Mouse (Mus musculus) urinary bladder, postnatal 36 days (tissue): Measurements from ENCODE around the gene Phpt1.
"Not testable (repeated sequence)": the region's sequence is repeated elsewhere in the genome, so short reads cannot be mapped to it uniquely, and the experiment has no call there.

Experiments
- DNase-seq, 2 experiments: peaks; one replicate each; pipeline ENCODE4 v3.0.0; 2022; ENCODE audit warnings: low spot score in 2 of 2, mixed read lengths in 1 of 2

Gene Phpt1

DNA sequence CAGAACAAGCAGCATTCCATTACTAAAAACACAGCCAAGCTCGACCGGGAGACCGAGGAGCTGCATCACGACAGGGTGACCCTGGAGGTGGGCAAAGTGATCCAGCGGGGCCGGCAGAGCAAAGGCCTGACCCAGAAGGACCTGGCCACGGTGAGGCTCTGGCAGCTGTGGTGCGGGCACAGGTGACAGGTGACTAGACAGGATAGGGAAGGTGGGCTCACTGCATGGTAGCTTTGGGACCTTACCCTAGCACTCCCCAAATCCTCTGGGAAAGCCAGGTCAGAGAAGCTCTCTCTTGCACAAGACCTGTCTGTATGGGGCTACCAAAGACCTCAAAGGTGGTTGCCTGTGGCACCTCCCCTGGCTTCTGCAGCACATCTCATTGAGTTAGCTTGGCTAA lies 14.5 kb downstream of the Phpt1 start:
- DNase-seq: no peak

- DNase-seq: no peak
Measured at GRCm38 (mm10) chr2:25558774-25559173, 16.2 kb downstream of the Phpt1 start.

DNA sequence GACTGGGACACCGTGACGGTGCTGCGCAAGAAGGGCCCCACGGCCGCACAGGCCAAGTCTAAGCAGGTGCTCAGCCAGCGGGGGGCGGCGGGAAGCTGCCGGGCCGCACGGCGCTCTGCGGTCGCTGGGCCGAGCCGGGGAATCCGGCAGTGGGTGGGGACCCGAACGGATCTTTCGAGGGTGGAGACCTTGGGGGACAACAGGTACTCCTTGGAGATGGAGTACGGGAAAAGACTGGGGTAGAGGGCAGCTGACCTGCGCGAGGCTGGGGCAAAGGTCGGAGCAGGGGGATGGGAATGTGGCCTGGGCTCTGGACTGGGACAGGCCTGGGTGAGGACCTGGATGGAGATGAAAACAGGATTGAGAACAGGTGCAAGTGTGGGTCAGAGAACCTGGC lies 17.1 kb downstream of the Phpt1 start:
- DNase-seq: no peak

DNA sequence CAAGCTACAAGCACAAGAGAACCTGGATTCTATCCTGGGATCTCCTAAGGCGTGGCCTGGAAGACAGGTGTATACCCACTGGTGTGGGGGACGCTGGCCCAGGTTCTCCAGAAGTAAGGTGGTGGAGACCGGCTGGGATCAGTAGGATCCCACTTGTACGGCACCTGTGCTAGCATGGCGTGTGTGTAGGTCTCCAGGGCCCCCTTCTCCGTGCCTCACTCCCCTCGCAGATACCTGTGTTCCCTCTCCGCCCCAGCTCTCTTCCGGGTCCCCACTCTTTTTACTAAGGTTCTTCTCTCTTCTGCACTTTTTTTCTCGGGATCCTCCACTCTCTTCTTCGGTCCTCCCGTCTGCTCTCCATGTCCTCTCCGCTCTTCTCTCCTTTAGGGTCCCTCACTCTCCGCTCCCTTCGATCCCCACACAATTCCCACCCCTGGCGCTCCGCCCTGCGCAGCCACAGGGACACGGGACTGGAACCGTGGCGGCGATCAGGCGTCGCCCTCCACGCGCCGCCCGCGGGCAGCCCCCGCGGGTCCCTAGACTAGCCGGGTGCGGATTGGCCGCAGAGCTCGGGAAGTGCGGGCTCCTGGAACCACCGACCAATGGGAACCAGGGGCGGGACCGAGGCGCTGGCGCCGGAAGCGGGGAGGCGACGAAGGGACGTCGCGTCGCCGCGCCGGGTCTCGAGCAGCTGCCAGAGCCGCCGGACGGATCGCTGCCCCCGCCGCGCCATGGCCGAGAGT lies 17.6 kb downstream of the Phpt1 start, which contains the start of gene Edf1:
Gene Edf1 (plus strand): TSS at position 627 of the 743 bp plus-strand sequence.
- DNase-seq: peak; percentile 90 to 94

DNA sequence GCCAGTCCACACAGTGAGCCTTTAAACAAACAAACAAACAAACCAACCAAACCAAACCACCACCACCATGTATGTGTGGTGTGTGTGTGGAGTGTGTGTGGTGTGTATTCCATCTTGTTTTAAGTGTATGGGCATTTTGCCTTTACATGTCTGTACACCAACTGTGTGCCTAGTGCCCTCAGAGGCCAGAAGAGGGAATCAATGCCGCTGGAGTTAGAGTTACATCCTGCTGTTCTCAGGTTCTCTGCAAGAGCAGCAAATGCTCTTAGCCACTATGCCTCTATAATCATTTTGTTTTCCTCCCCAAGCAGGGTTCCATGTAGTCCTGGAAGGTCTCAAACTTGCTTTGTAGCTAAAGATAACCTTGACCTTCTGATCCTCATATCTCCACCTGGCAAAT lies 18.7 kb downstream of the Phpt1 start:
- DNase-seq: no peak

GRCm38 (mm10) chr2:25555479-25555878 lies 19.5 kb downstream of the Phpt1 start:
- not testable (repeated sequence) for DNase-seq

DNA sequence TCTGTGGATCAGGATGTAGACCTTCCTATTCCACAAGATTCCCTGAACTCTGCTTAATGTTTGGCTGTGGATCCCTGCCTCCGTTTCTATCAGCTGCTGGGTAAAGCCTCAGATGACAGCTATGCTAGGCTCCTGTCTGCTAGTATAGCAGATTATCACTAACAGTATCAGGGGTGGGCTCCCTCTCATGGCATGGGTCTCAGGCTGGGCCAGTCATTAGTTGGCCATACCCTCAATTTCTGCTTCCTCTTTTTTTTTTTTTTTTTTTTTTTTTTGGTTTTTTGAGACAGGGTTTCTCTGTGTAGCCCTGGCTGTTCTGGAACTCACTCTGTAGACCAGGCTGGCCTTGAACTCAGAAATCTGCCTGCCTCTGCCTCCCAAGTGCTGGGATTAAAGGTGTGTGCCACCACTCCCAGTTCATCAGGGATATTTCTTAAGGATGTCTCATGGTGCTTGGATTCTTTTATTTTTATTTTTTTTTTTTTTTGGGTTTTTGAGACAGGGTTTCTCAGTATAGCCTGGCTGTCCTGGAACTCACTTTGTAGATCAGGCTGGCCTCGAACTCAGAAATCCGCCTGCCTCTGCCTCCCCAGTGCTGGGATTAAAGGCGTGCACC lies 21.7 kb downstream of the Phpt1 start:
- DNase-seq: not testable (repeated sequence)

DNA sequence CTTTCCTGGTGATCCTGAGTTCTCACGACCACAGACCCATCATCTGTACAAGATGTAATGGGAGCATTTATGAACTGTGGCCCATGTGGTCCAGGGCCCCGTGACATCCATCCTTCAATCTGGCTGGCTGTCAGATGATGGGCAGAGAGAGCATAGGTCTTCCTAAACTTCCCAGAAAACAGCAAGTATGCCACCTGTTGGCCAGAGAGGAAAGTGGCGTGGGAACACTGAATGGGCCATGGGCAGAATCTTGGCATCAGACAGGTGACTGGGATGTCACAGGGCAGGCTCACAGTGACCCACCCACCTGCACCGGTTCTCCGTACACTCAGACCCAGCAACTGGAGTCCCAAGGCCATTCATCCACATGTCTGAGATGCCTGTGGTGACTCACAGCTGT lies 23.8 kb downstream of the Phpt1 start:
- no peak for DNase-seq

GRCm38 (mm10) chr2:25549021-25549991 lies 25.7 kb downstream of the Phpt1 start:
- DNase-seq: no peak

DNA sequence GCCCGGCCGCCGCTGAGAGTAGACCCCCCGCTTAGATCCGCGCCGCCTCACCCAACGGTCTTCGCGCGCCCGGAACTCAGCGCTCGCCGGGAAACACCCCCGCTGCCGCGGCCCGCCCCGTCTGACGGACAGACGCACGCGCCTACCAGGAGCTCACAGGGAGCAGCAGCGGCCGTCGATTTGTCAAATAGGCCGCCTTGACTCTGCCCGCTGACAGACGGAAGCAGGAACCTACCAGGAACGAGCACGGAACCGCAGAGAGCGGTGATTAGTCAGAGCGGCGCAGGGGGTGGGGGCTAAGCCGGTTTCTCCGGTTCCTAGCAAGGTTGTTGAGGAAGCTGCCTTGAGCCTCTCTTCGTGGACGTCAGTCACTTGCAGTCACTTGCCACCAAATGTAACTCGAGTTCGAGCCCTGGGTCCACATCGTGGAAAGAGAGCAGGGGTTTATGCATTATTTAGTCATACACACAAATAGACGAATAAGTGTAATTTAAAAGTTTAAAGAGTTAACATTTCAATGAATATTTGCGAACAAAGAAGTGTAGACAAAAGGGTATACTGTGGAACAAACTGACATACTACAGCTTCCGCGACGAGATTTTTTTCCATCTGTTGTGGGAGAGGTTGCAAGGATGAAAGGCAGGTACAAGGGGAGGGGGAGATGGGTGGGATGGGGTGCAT lies 28.1 kb downstream of the Phpt1 start, which contains the start of gene Traf2:
Gene Traf2 (minus strand): TSS at position 130 of the 681 bp plus-strand sequence.
- peak; percentile 99 for DNase-seq

DNA sequence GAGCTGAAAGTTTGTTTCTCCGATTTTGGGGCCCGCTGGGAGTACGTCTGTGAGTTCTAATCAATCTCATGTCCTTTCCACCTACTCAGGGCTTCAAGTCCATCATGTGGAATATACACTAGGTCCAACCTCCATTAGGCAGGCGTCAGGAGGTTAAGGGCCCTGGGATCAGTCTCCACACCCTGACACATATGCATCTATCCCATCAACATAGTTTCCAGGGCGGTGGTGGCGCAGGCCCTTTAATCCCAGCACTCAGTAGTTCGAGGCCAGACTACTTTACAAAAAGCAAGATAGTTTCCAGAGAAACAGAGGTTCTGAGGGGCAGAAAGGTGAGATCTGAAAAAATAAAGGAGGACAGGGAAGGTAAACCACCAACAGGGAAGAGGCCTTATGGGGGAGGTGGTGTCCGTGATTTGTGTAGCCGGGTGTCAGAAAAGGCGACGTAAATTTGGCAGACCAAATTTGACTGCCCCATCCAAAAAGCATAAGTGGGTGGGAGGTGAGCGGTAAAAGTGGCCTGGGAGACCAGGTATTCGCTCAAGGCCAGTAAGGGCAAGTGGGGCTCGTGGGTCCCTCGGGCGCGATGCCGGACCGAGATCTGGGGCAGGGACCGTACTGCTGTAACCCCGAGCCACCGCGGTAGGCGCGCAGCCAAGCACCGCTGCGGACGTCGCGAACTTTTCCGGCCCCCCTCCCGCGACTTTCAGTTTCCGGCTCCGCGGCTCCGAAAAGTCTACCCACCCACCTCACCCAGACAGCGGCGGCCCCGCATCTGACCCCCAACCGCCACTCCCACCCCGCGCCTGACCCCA lies 28.8 kb downstream of the Phpt1 start:
- DNase-seq: no peak

DNA sequence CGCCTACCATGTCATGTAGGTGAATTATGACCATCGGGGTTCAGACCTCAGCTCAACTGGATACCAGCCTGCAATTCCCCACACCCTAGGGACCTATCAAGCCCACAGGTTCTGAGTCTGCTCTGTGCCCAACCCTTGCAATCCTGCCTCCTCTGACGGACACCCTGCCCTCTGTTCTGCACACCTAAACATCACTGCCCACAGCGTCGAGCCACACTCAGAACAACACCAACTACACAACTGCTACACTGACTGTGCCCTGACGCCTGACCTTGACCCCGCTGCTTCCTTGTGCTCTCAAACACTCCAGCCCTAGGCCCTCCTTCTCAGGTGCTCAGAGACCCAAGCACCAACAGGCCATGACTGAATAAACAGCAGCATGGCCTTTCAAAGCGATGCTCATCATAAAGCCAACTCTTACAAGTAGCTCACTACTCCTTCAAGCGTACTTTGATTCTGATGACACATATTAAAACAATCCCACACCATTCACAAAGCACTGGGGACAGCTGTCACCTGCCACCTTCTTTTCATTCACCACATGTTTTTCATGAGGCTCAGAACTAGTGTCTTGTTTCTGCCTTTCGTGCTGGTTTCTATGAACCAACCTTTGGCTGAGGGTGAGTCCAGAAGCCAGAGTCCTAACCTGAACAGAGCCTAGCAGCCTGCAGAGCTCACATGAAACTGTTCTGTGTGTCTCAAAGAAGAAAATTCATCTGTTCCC lies 33.2 kb downstream of the Phpt1 start:
- DNase-seq: no peak

DNA sequence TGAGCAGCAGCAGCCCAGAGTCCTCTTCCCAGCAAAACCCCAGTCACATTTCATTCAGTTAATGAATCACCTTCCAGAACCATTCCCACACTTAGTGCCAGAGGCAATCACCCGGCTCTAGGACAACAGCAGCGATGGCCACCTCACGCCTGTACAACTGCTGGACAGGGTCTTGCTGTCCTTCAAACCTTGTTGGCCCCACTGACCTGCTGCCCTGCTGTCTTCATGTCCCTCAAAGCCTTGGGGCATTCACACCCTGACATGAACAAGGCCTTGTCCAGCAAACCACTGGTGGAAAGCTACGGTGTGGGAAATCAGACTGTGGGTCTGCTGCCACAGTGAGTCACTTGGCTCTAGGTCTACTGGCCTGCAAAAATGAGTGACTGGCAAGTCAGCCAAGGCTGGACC lies 34.5 kb downstream of the Phpt1 start:
- no peak for DNase-seq

DNA sequence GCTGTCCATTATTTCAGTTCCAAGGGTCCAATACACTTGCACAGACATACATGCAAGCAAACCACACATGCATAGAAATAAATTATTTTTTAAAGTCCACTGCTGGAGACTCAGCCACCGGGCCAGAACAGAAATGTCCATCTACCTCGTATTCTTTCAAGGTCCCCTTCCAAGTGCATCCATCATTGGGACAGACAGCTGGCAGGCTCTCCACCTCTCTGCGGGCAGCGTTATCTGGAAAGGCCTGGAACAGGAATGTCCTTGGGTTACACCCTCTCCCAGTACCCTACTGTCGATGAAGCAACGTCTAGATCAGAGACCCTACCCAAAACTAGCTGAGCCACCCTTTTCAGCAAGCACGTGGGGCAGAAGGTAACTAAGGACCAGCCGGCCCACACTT lies 38.5 kb downstream of the Phpt1 start:
- no peak for DNase-seq

- DNase-seq: no peak
Measured at GRCm38 (mm10) chr2:25534866-25535182, 40.2 kb downstream of the Phpt1 start.

DNA sequence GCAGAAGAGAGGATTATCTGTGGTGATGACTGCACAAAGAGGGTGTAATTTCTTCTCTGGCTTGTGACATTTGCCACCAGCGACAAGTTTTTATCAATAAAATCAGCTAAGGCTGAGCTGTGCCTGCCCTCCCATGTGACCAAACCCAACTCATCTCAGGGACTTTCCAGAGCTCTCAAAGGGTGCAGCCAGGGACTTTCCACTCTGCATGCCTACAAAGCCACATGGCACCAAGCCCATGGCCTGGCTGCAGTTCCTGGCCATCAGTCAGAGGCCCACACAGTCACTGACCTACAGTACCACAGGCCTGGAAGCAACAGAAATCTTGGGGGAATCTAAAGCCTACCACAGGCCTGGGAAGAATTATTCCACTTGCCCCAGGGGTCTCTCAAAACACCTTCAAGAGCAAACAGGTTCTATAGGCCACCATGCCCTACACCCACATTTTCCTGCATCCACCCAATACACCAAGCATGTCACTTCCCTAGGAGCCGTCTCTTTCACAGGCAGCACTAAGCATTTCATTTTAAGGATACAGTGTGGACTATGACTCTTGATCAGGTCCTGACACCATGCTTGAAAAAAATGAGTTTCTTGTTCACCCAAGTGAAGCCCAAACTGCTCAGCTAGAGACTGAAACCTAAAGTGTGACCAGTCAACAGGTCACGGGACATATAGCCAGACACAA lies 40.7 kb downstream of the Phpt1 start:
- DNase-seq: peak; percentile 26 to 75

GRCm38 (mm10) chr2:25533707-25534106 lies 41.3 kb downstream of the Phpt1 start:
- no peak for DNase-seq

DNA sequence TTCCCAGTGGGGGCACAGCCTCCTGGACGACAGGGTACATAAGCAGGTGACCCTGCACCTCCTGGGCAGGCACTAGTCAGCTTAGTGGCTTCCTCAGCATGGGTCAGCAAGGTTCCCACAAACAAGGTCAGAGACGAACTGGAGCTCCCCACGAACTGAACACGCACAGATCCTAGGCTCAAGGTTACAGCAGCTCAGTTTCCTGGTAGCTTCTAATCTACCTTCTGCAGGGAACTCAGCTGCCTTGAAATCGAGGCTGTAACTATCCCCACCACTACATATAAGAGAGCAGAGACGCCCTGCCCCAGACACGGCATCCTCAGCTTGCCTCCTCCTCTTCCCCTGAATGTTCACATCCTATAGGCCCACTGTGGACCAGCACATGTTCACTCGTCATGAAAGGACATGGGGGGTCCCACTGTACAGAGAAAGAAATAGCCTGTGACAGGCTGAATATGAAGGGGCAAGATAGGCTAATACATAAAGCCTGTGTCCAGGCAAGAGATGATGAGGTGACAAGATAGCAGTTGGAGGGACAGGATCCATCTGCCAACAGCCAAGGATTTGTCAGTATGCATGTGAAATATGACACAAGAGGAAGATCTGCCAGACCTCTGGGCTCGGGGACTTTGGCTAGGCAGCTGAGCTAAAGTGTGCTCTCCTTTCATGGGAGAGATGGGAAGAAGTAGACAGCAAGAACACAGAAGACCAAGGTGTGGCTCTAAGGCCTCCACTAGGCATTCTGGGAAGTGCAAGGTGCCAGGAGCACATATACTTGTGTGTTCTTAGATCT lies 48.3 kb downstream of the Phpt1 start:
- DNase-seq: no peak
